Mouse (Mus musculus) kidney, adult 11 months (tissue): ENCODE measurements around the gene BC049762.

ENCODE experiments used
- DNase-seq: peaks from one replicate; pipeline ENCODE4 v3.0.0; 2022

Gene BC049762

DNA sequence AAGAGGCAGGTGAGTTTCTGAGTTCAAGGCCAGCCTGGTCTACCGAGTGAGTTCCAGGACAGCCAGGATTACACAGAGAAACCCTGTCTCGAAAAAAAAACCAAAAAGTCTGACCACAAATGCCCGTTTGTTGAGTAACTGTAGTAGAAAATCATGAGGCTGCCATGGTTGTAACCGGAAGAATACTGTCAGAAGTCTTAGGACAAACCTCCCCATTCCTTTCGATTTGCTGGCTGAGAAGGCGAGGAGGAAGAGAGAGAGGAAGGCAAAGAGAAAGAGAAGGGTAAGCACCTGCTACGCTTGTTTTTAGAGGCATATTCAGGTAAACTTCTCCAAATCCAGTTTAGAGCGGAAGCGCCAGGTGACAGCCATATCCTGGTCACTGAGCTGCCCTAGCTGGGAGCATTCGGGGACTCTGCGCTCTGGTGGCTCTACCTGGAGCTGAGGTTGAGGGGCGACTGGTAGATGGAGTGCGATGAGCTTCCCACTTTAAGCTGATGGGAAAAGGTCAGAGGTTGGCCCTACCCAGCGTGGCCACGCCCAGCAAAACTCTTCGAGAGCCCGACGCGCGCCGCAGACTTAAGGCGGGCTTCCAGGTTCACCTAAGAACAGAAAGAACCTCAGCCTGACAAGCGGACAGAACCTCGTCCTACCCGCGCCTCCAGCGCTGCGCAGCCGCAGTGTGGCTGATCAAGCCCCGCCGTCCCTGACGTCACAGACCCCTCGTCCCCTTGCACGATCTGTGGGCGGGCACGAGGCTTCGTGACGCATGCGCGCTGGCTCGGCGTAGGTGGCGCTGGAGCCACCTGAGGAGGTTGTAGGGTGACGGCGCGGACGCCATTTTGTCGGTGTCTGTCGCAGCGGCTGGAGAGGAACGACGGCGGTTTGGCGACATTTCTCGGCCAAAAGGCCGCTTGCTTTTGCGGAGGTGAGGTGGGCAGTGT is at the start of gene BC049762:
Gene BC049762 (minus strand): TSS at position 705 of the 944 bp plus-strand sequence.
- DNase-seq: peak; percentile 98

DNA sequence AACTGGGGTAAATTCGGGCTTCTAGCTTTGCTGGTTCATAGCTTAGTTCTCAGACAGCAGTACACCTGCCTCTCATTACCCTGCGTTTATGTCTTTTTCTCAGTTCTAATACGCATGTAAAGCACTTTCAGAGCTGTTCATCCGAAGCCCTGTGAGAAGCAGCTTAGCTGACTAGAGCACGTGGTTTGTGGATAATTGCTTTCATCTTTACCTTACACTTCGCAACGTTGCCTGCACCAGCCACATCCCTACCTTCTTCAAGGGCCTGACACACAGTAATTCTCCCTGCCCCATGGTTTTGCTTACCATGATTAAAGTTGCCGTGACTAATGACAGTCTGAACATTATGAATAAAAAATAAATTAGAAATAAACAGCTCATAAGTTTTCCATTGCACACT is 49.0 kb upstream of the BC049762 start:
- no peak for DNase-seq

DNA sequence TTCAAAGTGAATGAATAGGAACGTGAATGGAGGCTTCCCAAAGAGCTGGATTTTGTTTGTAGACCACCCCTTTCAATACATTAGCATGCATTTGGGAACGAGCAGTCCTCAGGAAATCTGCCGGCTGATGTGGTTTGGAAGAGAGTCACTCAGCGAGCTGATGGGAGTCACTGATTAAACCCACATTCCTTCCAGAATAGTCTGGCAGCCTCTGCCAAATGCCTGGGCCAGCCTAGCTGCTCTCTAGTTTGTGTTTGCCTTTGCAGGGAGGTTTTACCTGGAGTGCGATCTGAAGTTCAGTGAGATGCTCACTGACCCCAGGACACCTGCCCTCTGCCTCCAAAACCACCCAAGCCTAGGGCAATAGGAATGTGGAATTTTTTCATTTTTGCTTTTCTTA is 45.5 kb upstream of the BC049762 start:
- peak; percentile 69 for DNase-seq

DNA sequence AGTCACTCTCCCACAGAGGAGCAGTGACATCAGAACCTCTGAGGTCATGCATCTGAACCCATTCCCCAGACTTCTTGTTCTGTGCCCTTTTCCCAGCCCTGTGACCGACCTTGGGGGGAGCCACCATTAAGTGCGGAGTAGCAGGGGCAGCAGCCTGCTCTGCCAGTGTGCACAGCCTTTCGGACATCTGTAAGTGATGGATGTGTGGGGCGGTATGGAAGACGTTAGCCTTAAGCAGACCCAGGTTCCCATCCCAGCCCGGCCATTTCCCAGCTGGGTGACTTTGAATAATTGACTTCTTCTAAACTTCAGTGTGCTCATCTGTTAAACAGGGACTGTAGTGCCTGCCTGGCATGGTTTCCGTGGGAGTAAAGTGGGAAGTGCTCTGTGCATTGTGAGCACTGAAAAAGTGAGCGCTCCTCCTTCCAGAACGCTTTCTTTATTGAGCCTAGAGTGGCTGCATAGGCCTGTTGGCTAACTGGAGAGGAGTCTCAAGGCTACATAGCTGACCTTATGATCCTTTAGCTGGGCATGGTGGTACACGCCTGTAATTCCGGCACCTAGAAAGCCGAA is 41.2 kb upstream of the BC049762 start:
- no peak for DNase-seq

DNA sequence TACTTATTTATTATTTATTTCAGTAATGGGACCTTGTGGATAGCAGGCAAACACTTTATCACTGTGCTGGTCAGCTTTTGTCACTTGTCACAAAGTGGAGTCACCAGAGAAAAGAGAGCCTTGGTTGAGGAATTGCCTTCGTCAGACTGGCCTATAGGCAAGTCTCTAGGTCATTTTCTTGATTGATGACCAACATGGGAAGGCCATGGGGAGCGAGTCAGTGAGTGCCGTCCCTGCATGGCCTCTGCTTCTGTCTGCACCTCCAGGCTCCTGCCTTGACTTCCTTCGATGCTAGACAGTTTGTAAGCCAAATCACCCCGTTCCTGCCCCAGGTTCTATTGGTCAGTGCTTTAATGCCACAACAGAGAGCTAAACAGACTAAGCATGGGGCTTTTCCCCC is 39.5 kb upstream of the BC049762 start:
- no peak for DNase-seq

DNA sequence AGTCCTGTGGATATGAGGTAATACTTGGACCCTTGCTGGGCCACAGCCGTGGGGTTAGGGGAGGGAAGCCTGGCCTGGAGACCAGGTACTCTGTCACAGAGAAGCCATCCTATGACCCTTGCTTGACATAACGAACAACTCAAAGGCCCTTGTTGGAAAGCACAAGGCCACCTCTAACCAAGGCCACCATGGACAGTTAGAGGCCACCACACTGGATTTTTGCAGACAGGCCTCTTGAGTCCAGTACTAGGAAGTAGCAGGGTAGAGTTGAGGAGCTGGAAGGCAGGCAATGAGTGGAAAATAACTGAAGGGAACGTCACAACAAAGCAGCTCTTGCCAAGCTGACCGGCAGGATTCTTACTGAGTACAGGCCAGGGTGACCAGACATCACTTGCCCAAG is 35.8 kb upstream of the BC049762 start:
- no peak for DNase-seq

DNA sequence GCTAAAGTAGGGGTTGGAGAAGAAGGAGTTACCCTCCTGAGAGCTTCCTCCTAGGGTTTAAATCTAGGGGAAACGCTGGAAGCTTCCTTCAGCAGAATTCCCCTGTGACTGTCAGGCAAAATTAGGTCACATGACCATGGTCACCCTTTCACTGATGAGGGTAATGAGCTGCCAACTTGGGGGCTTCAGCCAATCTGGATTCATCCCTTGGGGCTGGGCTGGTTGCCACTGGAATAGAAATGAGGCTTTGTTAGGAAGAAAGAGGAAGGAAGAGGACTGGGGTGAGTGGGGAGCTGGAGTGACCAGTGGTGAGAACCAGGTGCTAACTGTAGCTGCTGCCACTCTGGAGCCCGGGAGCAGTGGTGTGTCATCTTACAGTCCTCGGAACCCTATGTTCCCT is 32.9 kb upstream of the BC049762 start:
- no peak for DNase-seq

DNA sequence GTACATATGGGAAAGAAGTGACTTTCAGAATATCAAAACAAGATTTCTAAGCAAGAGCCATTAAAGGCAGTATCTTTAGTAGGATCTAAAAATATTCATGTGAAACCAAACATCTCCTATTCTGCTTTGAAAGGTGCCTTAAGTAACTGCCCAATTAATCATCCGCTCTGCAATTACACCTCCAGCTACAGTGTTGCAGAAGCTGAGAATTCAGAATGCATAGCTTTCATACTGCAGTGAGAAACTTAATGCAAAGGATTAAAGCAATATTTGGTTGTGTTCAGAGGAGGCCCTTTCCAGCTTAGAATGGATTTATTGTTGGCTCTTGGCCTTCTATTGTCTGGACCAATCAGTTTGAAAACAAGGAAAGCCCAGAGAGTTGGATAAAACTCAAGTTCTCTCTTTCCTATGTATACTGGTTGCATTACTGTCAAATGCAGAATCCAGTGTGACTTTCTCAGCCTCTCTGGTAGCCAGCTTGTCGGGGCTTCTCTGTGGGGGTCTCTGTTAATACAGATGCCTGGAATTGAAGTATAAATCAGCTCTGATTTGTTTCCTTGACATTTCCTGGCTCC is 31.2 kb upstream of the BC049762 start:
- DNase-seq: no peak

DNA sequence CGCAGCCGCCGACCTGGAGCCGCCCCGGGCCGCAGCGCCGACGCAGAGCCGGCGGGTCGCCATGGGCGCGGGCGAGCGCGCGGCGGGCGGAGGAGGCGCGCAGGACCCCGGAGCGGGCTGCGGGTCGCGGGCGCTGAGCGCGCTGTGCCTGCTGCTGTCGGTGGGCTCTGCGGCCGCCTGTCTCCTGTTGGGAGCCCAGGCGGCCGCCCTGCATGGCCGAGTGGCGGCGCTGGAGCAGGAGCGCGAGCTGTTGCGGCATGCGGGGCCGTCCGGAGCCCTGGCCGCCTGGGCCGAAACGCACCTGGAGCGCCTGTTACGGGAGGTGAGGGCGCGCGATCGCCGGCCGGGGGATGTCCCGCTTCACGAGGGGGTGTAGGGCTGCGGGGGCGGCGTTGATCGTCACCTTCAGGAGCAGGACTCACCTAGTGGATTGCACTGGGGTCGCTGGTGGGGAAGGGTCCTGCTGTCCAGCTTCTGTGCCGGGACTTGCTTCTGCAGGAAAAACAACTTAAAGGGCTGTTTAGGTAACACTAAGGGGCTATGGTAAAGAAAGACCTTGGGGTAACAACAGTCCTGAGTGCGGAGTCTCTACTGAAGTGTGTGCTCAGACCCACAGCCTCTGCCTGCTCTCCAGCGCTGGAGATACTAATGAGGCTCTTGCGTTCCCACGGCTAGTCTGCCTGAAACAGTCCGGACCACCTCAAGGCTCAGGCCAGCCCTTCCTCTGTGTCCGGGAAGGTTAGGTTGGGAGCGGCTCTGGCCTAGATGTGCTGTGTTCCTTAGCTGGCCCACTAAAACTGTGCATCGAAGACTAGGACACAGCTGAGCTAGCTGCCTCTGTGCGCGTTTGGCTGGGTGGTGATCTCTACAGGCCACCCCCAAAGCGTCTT is 27.5 kb upstream of the BC049762 start:
- peak; percentile 24 for DNase-seq

DNA sequence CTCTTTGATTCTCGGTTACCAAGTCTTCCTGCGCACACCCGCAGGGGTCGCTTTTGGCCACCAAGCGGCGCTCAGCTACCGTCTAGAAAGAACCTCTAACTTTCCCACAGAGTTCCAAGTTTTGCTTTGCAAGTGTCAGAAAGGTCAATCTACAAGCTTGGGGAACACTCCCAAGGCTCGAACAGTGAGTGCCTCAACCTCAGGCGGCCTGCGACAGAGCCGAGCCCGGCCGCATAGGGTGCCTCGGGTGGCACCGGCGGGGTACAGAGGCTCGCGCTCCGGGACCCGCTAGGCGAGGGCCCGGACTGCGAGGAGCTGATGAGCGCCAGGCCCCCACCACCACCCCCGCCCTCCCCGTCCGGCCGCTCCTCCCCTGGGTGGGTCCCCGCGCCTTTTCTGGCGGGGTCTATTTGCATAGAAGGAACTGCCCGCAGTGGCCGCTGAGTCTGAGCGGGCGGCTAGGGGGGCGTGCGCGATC is 26.8 kb upstream of the BC049762 start, which contains the start of gene Col23a1:
Gene Col23a1 (plus strand): TSS at position 357 of the 478 bp plus-strand sequence.
- peak; percentile 61 for DNase-seq

DNA sequence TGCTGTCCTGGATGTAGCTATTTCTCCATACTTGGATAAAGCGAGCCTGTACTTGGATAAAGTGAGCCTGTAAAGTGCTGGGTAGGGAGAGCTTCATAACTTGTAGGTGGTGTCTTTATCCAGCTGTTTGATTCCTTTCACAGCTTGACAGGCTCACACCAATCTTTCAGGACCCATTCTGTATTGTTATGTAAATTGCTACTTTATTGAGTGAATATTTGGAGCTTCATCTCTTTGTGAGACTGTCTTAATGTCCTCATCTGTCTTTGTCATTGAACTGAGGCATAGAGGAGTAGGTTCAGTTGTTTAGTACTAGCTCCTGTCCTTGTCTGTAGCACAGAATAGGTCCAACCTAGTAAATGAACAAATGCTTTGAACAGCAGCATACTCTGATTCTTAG is 11.6 kb upstream of the BC049762 start:
- DNase-seq: no peak

DNA sequence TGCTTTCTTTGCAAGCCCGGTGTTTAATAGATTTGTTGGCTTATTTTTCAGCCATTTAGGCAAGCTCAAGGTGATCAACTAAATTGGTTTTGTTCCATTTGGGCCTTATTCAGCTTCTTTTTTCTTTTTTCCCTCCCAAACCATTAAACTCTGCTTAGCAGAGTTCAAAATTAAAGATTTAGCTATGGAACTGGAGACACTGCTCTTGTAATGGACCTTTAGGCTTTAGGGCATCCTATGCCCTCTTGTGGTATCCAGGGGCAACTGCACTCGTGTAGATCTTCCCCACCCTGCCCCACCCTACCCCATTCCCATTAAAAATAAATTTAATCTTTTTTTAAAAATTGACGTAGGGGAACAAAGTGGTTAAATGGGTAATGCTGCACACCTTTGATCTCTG is 2.5 kb upstream of the BC049762 start:
- no peak for DNase-seq

DNA sequence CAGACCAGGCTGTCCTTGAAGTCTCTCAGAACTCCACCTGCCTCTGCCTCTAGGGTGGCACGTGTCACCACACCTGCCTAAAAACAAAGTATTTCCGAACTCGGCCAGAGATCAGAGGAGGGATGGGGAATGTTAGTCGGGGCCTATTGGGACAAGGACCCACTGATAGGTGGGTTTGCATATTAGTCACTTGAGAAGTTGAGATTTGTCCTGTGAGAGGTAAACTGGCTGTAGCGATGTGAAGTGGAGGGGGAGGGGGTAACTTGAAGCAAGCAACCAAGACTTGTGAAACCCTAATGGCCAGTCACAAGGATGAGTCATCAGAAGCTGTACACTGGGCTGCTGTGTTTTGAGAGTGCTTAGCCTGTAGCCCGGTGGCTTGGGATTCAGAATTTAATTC is 1.5 kb upstream of the BC049762 start:
- DNase-seq: peak; percentile 47

DNA sequence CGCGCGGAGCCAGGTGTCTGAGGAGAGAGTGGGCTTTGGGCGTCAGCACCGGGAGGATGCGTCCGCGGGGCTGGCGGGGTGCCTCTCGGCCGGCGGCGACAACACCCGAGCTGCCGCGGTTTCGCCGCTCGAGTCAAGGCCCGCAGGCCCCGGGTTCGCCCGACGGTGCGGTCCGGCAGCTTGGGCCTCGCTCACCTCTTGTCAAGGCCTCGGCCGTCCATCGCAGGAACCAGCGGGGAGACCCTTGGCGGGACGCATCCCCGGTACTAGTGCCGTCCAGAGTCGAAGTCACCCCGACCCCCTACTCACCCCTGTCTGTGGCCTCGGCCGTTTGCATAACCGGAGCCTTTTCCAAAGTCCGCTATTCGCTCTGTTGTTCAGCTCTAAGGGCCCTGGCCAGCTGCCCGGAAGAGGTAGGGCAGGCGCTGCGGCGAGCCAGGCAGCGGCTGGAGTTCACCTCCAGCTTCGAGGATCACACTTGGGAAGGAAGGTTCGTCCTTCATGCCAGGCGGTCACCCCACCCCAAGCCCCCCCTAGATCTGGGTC is 513 bp upstream of the BC049762 start:
- DNase-seq: peak; percentile 86

DNA sequence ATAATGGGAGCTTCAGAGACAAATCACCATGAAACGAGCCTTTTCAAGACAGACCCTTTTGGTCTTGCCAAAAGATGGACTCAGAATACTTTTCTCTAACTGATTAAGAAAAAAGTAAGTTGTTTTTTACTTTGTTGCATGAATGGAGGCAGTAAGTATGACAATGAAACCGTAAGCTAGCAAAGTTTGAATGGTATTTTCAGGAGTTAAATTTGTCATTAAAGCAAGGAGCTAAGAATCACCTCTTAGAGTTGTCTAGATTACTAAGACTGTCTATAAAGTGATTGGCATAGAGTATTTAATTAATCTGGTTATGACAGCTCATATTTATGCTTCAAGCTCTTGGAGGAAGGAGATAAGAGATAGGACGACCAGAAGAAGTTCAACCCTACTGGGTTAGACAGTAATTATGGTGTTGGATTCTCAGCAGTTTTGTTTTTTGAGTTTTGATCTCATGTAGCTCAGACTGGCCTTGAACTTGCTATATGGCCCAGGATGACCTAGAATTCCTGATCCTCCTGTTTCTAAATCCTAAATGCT is 1.1 kb downstream of the BC049762 start, which contains the start of gene Clk4:
Gene Clk4 (plus strand): TSS at position 51 of the 540 bp plus-strand sequence.
- DNase-seq: no peak

DNA sequence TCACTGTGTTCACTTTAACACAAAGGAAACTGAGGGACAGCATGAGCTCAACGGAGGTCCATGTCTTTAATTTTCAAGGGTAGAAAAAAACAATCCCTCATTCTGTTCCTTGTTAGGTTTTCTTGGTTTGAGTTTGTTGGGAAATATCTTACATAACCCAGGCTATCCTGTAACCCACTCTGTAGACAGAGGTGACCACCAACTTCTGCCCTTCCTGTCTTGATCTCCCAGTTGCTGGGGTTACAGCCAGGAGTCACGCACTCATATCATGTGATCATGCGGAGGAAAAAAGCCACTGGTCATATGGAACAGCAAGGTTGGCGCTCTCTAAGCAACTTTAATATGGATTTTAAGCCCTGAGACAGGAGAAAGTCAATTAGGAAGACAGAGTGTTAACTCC is 5.8 kb downstream of the BC049762 start:
- no peak for DNase-seq

DNA sequence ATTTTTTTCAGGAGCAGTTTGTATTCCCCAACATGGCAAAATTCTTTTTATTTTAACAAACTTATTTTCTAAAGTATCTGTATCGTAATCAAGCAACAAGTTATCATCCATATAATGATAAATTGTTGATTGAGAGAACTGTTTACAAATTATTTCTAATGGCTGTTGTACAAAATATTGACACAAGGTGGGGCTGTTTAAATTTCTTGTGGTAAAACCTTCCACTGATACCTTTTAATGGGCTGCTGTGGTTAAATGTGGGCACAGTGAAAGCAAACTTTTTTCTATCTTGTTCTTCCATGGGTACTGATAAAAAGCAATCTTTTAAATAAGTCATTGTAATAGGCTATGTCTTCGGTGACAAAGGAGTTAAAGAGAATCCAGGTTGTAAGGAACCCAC is 19.9 kb downstream of the BC049762 start:
- no peak for DNase-seq

DNA sequence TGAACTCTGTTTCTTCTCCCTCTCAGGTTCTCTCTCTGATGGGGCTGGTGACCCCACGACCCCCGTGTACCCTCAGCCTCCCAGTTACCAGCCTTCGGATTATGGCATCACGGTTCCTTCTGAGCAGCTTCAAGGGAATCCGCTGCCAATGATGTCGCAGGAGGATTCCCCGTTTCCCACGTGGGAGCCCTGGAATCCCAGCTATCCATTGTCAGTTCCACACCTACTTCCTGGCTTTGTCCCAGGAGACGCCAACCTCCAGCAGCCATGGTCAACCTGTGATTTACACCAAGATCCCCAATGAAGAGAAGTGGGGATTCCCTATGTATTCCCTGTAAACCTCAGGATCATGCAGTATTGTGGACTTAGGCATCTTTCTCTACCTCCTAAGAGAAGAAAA is 28.2 kb downstream of the BC049762 start:
- no peak for DNase-seq

DNA sequence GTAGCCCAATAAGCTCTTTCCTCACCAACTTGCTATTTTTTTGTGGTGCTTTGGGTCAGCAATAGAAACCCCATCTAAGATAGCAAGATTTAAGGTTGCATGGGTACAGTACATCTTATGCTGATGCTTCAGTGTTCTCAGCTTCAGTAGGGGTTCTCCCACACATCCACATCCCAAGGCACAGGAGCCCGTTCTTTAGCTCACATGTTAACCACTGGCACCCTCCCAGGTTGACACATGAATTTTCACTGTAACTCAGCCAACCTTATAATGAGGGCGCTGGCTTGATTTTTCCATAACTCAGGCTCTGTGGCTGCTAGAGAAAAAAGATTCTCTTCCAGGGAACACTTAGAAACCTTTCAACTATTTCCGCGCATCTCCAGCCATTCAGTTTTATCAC is 35.7 kb downstream of the BC049762 start:
- no peak for DNase-seq

DNA sequence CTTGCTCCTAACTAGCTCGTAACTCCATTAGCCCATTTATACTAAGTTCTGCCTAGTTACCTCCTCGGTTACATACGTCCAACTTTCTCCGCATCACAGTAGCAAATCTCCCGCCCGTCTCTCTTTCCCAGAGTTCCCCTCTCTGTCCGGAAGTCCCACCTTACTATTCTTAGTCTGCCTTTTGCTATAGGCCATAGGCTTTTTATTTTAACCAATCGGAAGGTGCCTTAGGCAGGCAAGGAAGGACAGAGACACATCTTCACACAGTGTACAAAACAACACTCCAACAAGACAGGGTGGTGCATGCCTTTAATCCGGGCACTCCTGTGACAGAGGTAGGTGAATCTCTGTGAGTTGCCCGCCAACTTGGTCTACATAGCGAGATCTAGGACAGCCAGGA is 42.5 kb downstream of the BC049762 start, which contains the start of gene Gm12569:
Gene Gm12569 (plus strand): TSS at position 166 of the 400 bp plus-strand sequence.
- DNase-seq: no peak

DNA sequence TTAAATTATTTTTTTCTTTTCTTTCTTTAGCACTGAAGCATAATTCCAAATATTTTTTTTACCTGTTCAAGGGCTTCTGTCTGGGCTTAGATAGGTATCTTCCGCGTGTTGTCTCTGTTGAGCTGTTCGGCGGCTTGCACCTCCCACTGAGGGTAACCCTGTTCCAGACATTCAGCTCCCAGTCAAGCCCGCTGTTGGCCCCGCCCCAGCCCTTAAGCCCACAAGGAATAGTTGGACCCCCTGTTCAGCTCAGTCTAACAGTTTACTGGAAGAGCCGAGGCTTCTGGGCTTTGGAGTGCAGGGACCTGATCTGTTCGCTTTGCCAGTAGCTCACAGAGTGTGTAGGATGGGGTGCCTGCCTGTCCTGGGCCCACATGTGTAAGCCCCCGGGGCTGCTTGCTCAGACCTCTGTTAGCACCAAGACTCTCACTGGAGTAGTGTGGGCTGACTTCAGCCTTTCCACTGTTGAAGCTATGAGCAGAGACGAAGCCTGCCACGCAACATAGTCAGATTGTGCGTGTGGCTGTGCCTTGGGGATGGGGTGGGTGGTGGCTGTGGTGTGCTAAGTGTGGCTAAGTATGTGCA is 43.4 kb downstream of the BC049762 start:
- no peak for DNase-seq

DNA sequence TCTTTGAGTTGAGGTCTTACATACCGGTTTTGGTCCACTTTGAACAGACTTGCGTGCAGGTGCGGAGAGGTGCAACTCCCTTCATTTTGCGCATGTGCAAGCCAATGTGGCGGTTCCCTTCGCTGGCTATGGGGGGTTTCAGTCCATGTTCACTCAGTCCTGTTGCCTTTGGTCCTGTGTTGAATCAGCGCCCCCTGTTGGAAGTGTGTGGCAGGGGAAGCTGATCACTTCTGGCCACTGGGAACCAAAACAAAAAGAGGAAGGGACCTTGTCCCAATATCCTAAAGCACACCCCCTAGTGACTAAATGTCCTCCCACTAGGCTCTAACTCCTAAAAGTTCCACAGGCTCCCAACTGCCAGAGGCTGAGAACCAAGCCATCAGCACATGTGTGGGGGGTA is 48.8 kb downstream of the BC049762 start:
- no peak for DNase-seq
